Mouse (Mus musculus) liver, postnatal 0 days (tissue): Measurements from ENCODE around the gene Fam120b.

Source experiments
- CTCF ChIP-seq: sonication (generic); IDR thresholded peaks from 2 replicates; pipeline ENCODE4 v1.5.1; 2016; ENCODE audit warnings: antibody characterized with exemption, low read depth
- EP300 ChIP-seq: IDR thresholded peaks from 2 replicates; pipeline ENCODE4 v1.6.1; 2016; ENCODE audit warnings: antibody characterized with exemption, low read depth, mild to moderate bottlenecking

- TF ChIP-seq CTCF (no peak), EP300 (no peak)
Measured at GRCm38 (mm10) chr17:15389356-15389755, 6.6 kb upstream of the Fam120b start.
